Mouse (Mus musculus): Measurements from ENCODE around the gene Ctsw.
"Not testable (repeated sequence)": the region's sequence is repeated elsewhere in the genome, so short reads cannot be mapped to it uniquely, and the experiment has no call there.

Ctsw gene

DNA sequence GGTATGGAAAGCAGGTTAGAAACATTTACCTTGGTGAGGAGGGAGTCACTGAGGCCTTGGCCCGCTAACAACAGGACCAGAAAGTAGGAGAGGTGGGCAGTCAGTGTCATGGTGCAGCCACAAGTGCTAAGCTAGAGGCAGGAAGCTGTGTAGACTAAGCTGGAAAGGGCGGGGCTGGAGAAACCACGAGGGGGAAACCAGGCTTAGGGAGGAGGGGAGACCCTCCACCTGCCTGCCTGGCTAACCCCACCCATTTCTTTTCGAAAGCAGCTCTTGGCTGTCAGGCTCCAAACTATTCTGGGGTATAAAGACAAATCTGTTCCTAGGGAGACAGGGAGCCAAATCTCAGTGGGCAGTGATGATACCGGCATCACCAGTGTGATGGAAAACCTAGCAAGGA, at the start of gene Ctsw:
TSS of gene Ctsw (minus strand) at position 134 of the 400 bp plus-strand sequence.
- no peak for DNase-seq (ENCODE audit: low read depth, low spot score)

DNA sequence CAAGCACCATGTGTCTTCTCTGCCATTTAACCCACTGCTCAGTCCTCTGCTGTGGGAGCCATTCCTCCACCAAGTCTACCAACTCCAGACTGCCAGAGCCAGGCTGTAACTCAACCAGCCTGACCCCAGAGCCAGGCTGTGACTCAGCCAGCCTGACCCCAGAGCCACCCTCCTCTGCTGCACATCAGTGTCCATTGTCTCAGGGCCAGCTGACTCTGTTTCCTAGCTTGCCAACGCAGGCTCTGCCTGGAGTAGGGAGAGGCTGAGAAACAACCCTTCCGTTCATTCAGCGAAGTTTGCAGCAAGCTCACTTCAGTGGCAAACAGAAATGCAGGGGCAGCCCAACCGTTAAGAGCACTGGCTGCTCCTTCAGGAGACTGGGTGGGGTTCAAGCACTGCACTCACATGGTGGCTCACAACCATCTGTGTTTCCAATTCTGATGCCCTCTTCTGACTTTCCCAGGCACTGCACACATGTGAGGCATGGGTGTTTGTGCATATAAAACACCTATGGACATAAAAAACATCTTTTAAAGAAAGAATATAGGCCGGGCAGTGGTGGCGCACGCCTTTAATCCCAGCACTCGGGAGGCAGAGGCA, 48.7 kb upstream of the Ctsw start:
- peak; percentile 41 for DNase-seq (ENCODE audit: low read depth, low spot score)

- no peak for DNase-seq (ENCODE audit: low read depth, low spot score)
Measured at GRCm38 (mm10) chr19:5515840-5516777, 47.8 kb upstream of the Ctsw start.

- no peak for DNase-seq (ENCODE audit: low read depth, low spot score)
Measured at GRCm38 (mm10) chr19:5513005-5513349, 44.7 kb upstream of the Ctsw start.

DNA sequence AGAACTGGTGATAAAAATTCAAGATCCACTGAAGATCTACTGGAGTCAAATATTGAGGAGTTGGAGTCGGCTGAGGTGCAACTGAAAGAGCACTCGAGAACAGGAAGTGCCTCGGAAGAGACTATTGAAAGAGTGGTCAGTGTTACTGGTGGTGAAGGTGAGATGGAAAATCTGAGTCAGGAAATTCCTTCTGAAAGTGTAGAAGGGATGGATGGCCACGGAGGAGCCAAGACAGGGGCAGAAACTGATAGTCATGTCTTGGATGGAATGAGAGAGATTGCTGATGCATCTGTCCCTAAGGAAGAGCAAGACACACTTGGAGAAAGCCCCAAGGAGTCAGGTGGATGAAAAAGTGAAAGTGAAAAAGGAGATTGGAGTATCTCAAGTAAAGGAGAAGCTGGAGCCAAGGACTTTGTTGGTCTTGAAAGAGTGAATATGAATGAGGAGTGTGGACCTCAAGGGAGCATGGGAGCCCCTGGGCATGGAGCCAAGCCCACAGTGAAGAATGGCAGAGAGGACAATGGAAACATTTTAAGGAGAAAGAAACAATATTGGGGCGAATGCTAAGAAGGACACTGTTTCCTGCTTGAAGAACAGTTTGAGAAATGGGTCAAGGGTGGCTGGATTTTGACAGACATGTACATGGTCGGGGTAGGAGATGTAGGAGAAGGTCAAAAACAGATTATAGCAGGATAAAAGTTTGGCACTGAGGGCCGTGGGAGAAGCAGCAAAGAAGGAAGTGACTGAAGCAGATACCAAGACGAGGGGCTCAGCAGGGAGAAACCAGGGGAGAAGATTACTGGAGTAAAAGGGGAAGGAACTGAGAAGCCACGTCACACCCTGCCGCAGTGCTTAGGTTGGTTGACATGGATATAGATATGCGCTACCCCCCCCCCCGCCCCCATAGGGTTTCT, 44.0 kb upstream of the Ctsw start:
- DNase-seq (ENCODE audit: low read depth, low spot score), result no peak

GRCm38 (mm10) chr19:5511074-5511632, 42.8 kb upstream of the Ctsw start:
- DNase-seq (ENCODE audit: low read depth, low spot score), result no peak

- peak; percentile 100 for DNase-seq (ENCODE audit: low read depth, low spot score)
Measured at GRCm38 (mm10) chr19:5510031-5511026, 42.0 kb upstream of the Ctsw start, which contains the start of gene Snx32. TSS of gene Snx32 (minus strand) at chr19:5510538.

GRCm38 (mm10) chr19:5503687-5504086, 35.4 kb upstream of the Ctsw start, which contains the start of gene 1700020D05Rik:
TSS of gene 1700020D05Rik (minus strand) at chr19:5503787.
- no peak for DNase-seq (ENCODE audit: low read depth, low spot score)

DNA sequence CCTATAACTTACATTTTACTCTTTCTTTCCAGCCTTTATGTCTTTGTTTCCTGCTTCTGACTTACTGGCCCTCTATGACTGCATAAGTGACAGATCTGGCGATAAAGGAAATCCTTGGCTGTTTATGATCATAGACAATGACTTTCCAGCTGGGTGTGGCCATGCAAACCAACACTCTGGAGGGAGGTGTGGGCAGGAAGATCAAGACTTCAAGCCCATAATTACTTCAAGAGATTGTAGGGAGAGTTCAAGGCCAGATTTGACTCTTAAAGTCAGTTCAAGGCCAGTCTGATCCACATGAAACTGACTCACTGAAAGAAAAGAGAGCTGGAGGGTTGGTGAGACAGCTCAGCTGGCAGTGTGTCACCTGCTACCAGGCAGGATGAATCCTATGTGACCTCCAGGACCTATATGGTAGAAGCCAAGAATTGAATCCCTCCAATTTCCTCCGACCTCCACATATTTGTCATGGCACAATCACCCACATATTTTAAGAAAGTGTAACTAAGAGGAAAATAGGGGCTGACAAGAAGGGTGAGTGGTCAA, 32.1 kb upstream of the Ctsw start:
- no peak for DNase-seq (ENCODE audit: low read depth, low spot score)

DNA sequence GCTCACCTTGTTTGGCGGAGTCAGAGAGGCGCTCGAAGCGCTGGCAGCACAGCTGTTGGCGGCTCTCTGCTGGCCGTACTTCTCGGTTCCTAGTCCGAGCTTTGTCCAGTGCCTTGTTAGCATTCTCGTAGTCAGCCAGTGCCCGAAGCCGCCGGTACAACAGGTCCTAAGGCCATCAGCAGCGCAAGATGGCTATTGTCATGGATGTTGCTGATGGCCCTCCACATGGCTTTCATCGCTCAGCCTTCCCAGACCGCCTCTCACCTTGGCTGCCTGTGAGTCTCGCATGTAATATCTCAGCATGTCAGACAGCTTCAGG, 27.7 kb upstream of the Ctsw start:
- DNase-seq (ENCODE audit: low read depth, low spot score), result no peak

- DNase-seq (ENCODE audit: low read depth, low spot score), result no peak
Measured at GRCm38 (mm10) chr19:5495353-5496051, 27.2 kb upstream of the Ctsw start.

GRCm38 (mm10) chr19:5494314-5494713, 26.0 kb upstream of the Ctsw start:
- DNase-seq (ENCODE audit: low read depth, low spot score), result no peak

- not testable (repeated sequence) for DNase-seq (ENCODE audit: low read depth, low spot score)
Measured at GRCm38 (mm10) chr19:5493301-5493721, 25.0 kb upstream of the Ctsw start.

DNA sequence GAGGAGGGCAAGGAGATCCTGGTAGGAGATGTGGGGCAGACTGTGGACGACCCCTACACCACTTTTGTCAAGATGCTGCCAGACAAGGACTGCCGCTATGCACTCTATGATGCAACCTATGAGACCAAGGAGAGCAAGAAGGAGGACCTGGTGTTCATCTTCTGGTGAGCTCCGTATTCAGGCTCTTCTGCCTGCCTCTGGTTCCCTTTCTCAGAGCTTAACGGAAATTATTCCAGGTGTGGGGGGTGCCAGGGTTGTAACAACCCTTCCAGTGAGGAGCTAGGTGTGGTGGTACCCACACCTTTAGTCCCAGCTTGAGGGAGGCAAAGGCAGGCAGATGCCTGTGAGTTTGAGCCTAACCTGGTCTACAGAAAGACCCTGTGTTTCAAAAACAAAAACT, 24.3 kb upstream of the Ctsw start:
- DNase-seq (ENCODE audit: low read depth, low spot score), result no peak

DNA sequence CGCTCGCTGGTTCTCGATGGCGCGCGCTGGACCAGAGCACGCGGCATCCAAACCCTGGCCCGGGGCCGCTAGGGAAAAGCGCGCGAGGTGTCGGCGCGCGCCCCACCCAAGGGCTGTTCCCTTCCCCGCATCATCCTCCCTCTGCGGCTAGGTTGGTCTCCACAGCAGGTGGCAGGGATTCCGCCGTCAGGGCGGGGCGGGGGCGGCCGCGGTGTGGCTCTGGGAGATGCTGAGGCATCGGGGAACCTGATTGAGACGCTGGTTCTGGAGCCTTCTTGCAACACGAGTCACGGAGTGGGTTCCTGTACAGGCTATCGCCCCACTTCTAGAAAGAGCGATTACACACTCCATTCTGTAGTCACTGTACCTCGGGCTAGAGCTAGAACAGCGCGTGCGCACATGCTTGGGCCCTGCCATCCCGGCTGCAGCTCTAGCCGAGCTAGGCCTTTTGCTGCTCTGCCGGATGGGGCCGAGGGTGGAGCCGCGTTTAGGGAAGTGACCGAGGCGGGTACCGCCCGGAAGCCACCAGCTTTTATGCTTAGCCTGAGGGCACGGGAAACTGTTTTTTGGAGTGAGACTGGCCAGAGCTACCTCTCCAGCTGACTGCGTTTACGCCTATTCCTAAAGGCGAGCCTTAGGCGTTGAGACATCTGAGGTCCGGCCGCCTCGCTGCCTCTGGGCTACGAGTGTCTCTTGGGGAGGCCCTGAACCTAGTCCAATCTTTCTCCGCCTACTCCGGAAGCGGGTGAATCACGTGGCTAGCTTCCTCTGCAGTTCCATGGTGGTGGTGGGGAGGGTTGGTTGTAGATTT, 22.8 kb upstream of the Ctsw start:
- DNase-seq (ENCODE audit: low read depth, low spot score), result peak; percentile 85

DNA sequence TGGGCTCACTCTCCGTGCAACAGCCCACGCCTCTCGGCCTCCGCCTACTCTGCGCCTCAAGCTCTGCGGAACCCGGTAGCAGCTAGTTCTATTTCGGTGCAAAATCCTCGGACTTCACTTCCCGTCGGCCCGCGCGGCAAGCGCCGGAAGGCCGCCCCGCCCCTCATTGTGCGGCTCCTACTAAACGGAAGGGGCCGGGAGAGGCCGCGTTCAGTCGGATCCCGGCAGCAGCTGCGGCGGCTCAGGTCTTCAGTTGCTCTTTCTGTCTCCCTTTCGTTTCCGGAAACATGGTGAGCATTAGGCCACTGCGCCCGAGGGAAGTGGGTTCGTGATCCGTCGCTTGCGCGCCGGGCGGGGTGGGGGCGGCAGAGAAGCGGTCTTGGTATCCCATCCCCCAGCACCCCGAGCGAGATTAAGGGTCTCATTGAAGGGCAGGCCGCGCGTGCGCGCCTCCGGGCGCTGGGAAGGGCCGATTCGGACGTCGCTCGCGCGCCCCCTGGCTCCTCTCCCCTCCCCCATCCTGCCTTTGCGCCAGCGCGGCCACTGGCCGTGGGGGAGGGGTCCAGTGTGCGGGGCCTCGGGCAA, 22.1 kb upstream of the Ctsw start, which contains the start of gene Cfl1:
TSS of gene Cfl1 (plus strand) at position 143 of the 585 bp plus-strand sequence.
- DNase-seq (ENCODE audit: low read depth, low spot score), result peak; percentile 97

- not testable (repeated sequence) for DNase-seq (ENCODE audit: low read depth, low spot score)
Measured at GRCm38 (mm10) chr19:5489721-5490120, 21.4 kb upstream of the Ctsw start.
